Mouse (Mus musculus): ENCODE measurements at regions not wholly inside any gene's neighbourhood (a gene's known extent, or its start where the extent isn't known, plus 50 kb on each side); places are given as distances from the start of the nearest gene placed in this dataset.

- Histone ChIP-seq H3K27ac (ENCODE audit: low read length) (no peak overlapping the region), H3K4me2 (ENCODE audit: low read depth, low read length) (no peak overlapping the region), H3K36me3 (ENCODE audit: control insufficient read depth, insufficient read depth) (no peaks in the 10 kb centered on the region), H3K9me3 (replicated peaks; ENCODE audit: control insufficient read depth, low read length) (no peaks in the 10 kb centered on the region), H3K4me3 (ENCODE audit: low read depth, low read length) (no peak overlapping the region), H3K4me1 (ENCODE audit: control insufficient read depth, low read depth, low read length) (no peaks in the 10 kb centered on the region), H3K9ac (ENCODE audit: low read depth, low read length) (no peak overlapping the region), H3K27me3 (ENCODE audit: control insufficient read depth, insufficient read depth, low read depth, low read length) (no peaks in the 10 kb centered on the region)
- no peak for ATAC-seq (ENCODE audit: low read depth)
- 58% methylated on average over 2 of the region's 2 CpGs for WGBS (ENCODE audit: insufficient replicate concordance)
These were observed 164.9 kb upstream of the Gypa start for GRCm38 (mm10) chr8:80328676-80329075.

DNA sequence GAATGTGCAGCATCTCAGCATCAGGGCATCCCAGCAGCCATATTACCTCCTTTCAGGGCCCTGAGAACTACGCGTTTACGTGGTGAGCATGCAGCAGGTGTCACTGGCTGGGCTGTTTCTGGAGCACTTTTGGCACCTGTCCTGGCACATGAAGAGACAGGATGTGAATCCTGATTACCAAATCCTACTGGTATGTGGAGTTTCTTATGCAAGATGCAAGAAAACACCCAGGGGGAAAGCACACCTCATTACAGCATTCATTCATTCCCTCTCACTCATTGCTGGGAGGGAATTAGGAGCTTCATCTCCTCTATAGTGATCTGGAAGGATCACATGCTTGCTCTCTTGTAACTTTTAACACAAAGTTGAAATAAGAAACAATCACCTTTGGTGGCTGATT lies 167.7 kb upstream of the Gypa start:
- H3K36me3 ChIP-seq (ENCODE audit: control insufficient read depth, insufficient read depth), result no peaks in the 10 kb centered on the region
- H3K4me1 ChIP-seq (ENCODE audit: control insufficient read depth, low read depth, low read length), result no peaks in the 10 kb centered on the region
- H3K9me3 ChIP-seq (replicated peaks; ENCODE audit: control insufficient read depth, low read length), result no peaks in the 10 kb centered on the region
- ATAC-seq (ENCODE audit: low read depth), result no peak
- no peak overlapping the region for H3K4me3 ChIP-seq (ENCODE audit: low read depth, low read length)
- WGBS (ENCODE audit: insufficient replicate concordance), result 80% methylated on average over 3 of the region's 3 CpGs
- H3K27me3 ChIP-seq (ENCODE audit: control insufficient read depth, insufficient read depth, low read depth, low read length), result no peaks in the 10 kb centered on the region
- no peak overlapping the region for H3K4me2 ChIP-seq (ENCODE audit: low read depth, low read length)
- H3K27ac ChIP-seq (ENCODE audit: low read length), result no peak overlapping the region; the same call in 1 of the 2 replicates
- H3K9ac ChIP-seq (ENCODE audit: low read depth, low read length), result no peak overlapping the region

DNA sequence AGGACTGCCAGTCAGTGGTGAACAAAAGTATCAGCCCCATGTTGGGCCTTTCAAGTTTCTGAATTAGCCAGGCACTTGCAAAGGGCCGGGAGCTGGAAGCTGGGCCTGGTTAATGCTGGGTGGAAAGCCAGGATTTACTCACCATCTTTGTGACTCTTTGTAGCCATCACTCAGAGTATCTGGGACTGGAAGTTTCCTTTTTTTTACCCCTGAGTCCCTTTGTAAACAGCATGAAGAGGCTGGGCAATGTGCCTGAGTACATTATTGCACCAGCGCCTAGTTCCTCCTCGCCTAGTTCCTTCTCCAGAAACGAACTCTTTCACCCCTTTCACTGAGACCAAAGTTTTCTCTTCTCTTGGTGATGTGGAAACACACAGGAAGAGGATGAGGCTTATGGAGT lies 168.4 kb upstream of the Gypa start:
- H3K4me3 ChIP-seq (ENCODE audit: low read depth, low read length), result no peak overlapping the region
- no peaks in the 10 kb centered on the region for H3K4me1 ChIP-seq (ENCODE audit: control insufficient read depth, low read depth, low read length)
- H3K27me3 ChIP-seq (ENCODE audit: control insufficient read depth, insufficient read depth, low read depth, low read length), result no peaks in the 10 kb centered on the region
- H3K9ac ChIP-seq (ENCODE audit: low read depth, low read length), result no peak overlapping the region
- H3K27ac ChIP-seq (ENCODE audit: low read length), result no peak overlapping the region
- peak; percentile 64 for ATAC-seq (ENCODE audit: low read depth)
- no peak overlapping the region for H3K4me2 ChIP-seq (ENCODE audit: low read depth, low read length)
- H3K36me3 ChIP-seq (ENCODE audit: control insufficient read depth, insufficient read depth), result no peaks in the 10 kb centered on the region
- WGBS (ENCODE audit: insufficient replicate concordance), result 45% methylated on average over 4 of the region's 4 CpGs
- no peaks in the 10 kb centered on the region for H3K9me3 ChIP-seq (replicated peaks; ENCODE audit: control insufficient read depth, low read length)

GRCm38 (mm10) chr8:80318231-80318870 lies 175.2 kb upstream of the Gypa start:
- H3K4me3 ChIP-seq (ENCODE audit: low read depth, low read length), result no peak overlapping the region
- no peak overlapping the region for H3K27ac ChIP-seq (ENCODE audit: low read length)
- WGBS (ENCODE audit: insufficient replicate concordance), result 51% methylated on average over 6 of the region's 6 CpGs
- H3K27me3 ChIP-seq (ENCODE audit: control insufficient read depth, insufficient read depth, low read depth, low read length), result no peaks in the 10 kb centered on the region
- H3K9me3 ChIP-seq (replicated peaks; ENCODE audit: control insufficient read depth, low read length), result no peaks in the 10 kb centered on the region
- H3K4me1 ChIP-seq (ENCODE audit: control insufficient read depth, low read depth, low read length), result peaks cover 12% of the 10 kb centered on the region
- H3K36me3 ChIP-seq (ENCODE audit: control insufficient read depth, insufficient read depth), result no peaks in the 10 kb centered on the region
- no peak overlapping the region for H3K4me2 ChIP-seq (ENCODE audit: low read depth, low read length)
- no peak for ATAC-seq (ENCODE audit: low read depth)
- H3K9ac ChIP-seq (ENCODE audit: low read depth, low read length), result no peak overlapping the region

DNA sequence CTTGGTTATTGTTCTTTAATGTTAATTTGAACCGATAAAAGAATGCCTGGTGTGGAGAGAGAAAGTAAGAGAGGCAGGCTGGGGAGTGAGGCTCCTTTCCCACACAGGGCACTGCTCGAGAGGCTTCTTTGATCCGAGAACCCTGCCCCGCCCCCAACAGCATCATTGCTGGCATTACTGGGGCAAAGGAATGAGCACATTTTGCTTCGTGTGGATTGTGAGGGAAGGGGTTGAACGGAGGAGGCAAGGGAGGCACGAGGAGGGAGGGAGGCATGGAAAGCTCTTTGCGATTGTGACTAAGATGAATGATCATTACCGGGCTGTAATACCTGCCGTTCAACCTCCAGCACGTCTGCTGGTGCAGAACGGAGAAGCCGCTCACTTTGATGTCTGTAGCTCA lies 178.2 kb upstream of the Gypa start:
- H3K4me2 ChIP-seq (ENCODE audit: low read depth, low read length), result no peak overlapping the region; the same call in 1 of the 2 replicates
- H3K27ac ChIP-seq (ENCODE audit: low read length), result no peak overlapping the region
- ATAC-seq (ENCODE audit: low read depth), result no peak
- no peaks in the 10 kb centered on the region for H3K27me3 ChIP-seq (ENCODE audit: control insufficient read depth, insufficient read depth, low read depth, low read length)
- H3K4me1 ChIP-seq (ENCODE audit: control insufficient read depth, low read depth, low read length), result peaks cover 12% of the 10 kb centered on the region
- H3K9me3 ChIP-seq (replicated peaks; ENCODE audit: control insufficient read depth, low read length), result no peaks in the 10 kb centered on the region
- H3K9ac ChIP-seq (ENCODE audit: low read depth, low read length), result no peak overlapping the region
- WGBS (ENCODE audit: insufficient replicate concordance), result 18% methylated on average over 13 of the region's 13 CpGs
- H3K4me3 ChIP-seq (ENCODE audit: low read depth, low read length), result no peak overlapping the region
- H3K36me3 ChIP-seq (ENCODE audit: control insufficient read depth, insufficient read depth), result no peaks in the 10 kb centered on the region

DNA sequence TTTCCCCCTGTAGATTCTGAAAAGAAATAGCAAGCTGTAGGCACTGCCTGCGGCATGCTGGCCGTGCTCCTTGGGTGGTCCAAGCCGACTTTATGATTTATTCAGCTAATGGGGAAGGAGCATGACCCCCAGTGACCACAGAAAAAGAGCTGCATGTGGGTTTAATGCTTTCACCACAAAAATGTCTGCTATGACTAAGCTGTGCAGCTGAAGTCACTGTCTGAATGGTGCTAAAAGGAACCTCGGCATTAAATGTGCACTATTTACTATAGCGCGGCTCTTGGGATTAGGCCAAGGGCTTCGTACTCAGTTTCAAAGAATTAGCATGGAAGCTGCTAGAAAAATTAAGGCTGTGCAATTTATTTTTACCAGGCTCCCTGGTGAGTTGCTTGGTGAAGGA lies 178.8 kb upstream of the Gypa start:
- H3K4me2 ChIP-seq (ENCODE audit: low read depth, low read length), result no peak overlapping the region; the same call in 1 of the 2 replicates
- no peaks in the 10 kb centered on the region for H3K27me3 ChIP-seq (ENCODE audit: control insufficient read depth, insufficient read depth, low read depth, low read length)
- ATAC-seq (ENCODE audit: low read depth), result peak; percentile 33; the same call in 1 of the 2 replicates
- H3K27ac ChIP-seq (ENCODE audit: low read length), result no peak overlapping the region
- no peak overlapping the region for H3K9ac ChIP-seq (ENCODE audit: low read depth, low read length)
- H3K4me1 ChIP-seq (ENCODE audit: control insufficient read depth, low read depth, low read length), result peaks cover 12% of the 10 kb centered on the region
- H3K9me3 ChIP-seq (replicated peaks; ENCODE audit: control insufficient read depth, low read length), result no peaks in the 10 kb centered on the region
- WGBS (ENCODE audit: insufficient replicate concordance), result 19% methylated on average over 7 of the region's 7 CpGs
- no peaks in the 10 kb centered on the region for H3K36me3 ChIP-seq (ENCODE audit: control insufficient read depth, insufficient read depth)
- no peak overlapping the region for H3K4me3 ChIP-seq (ENCODE audit: low read depth, low read length)

- no peaks in the 10 kb centered on the region for H3K9me3 ChIP-seq (replicated peaks; ENCODE audit: control insufficient read depth, low read length)
- peak; percentile 47 for ATAC-seq (ENCODE audit: low read depth)
- H3K4me3 ChIP-seq (ENCODE audit: low read depth, low read length), result no peak overlapping the region
- peak overlapping the region; percentile 4 for H3K27ac ChIP-seq (ENCODE audit: low read length)
- no peak overlapping the region for H3K9ac ChIP-seq (ENCODE audit: low read depth, low read length)
- no peaks in the 10 kb centered on the region for H3K27me3 ChIP-seq (ENCODE audit: control insufficient read depth, insufficient read depth, low read depth, low read length)
- peaks cover 12% of the 10 kb centered on the region for H3K4me1 ChIP-seq (ENCODE audit: control insufficient read depth, low read depth, low read length)
- H3K36me3 ChIP-seq (ENCODE audit: control insufficient read depth, insufficient read depth), result no peaks in the 10 kb centered on the region
- 6% methylated on average over 12 of the region's 12 CpGs for WGBS (ENCODE audit: insufficient replicate concordance)
- no peak overlapping the region for H3K4me2 ChIP-seq (ENCODE audit: low read depth, low read length)
These were observed 179.5 kb upstream of the Gypa start for GRCm38 (mm10) chr8:80313883-80314635.

DNA sequence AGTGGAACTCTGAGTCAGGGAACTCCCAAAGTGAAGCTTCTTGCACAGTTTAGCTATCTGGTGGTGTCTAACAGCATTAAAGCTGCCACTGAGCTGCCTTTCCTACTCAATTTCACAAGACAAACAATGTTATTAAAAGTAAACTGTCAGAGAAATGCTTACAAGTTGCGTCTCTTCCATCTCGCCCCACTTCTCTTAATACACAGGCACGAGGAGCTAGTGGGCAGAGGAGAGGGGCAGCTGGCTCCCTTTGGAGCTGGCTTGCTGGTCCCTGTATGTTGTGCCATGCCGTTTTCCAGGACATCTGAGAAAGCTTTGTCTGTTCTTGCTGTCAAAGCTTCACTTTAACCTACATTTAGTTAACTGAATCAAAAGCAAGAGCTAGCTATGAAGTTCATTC lies 185.8 kb upstream of the Gypa start:
- Histone ChIP-seq H3K4me1 (ENCODE audit: control insufficient read depth, low read depth, low read length) (no peaks in the 10 kb centered on the region), H3K27ac (ENCODE audit: low read length) (no peak overlapping the region), H3K4me3 (ENCODE audit: low read depth, low read length) (no peak overlapping the region), H3K27me3 (ENCODE audit: control insufficient read depth, insufficient read depth, low read depth, low read length) (no peaks in the 10 kb centered on the region), H3K9me3 (replicated peaks; ENCODE audit: control insufficient read depth, low read length) (no peaks in the 10 kb centered on the region), H3K9ac (ENCODE audit: low read depth, low read length) (no peak overlapping the region), H3K36me3 (ENCODE audit: control insufficient read depth, insufficient read depth) (no peaks in the 10 kb centered on the region), H3K4me2 (ENCODE audit: low read depth, low read length) (no peak overlapping the region)
- 64% methylated on average over 4 of the region's 4 CpGs for WGBS (ENCODE audit: insufficient replicate concordance)
- no peak for ATAC-seq (ENCODE audit: low read depth)

- Histone ChIP-seq H3K36me3 (ENCODE audit: control insufficient read depth, insufficient read depth) (no peaks in the 10 kb centered on the region), H3K27ac (ENCODE audit: low read length) (no peak overlapping the region), H3K4me1 (ENCODE audit: control insufficient read depth, low read depth, low read length) (no peaks in the 10 kb centered on the region), H3K9ac (ENCODE audit: low read depth, low read length) (no peak overlapping the region), H3K27me3 (ENCODE audit: control insufficient read depth, insufficient read depth, low read depth, low read length) (no peaks in the 10 kb centered on the region), H3K4me2 (ENCODE audit: low read depth, low read length) (no peak overlapping the region), H3K9me3 (replicated peaks; ENCODE audit: control insufficient read depth, low read length) (no peaks in the 10 kb centered on the region), H3K4me3 (ENCODE audit: low read depth, low read length) (no peak overlapping the region)
- no peak for ATAC-seq (ENCODE audit: low read depth)
- WGBS (ENCODE audit: insufficient replicate concordance), result 65% methylated on average over 5 of the region's 5 CpGs
These were observed 195.0 kb upstream of the Gypa start for GRCm38 (mm10) chr8:80298596-80298995.

Data from liver, embryonic 16.5 days (tissue).